Mouse (Mus musculus): ENCODE measurements around the gene Adgre1. TPM values are rescaled to one million over a fixed set of nuclear protein-coding genes. Genes with fewer than 3 reads are reported as not detected.
"Not testable (repeated sequence)": the region's sequence is repeated elsewhere in the genome, so short reads cannot be mapped to it uniquely, and the experiment has no call there.

Adgre1 gene
- 9.8 and 10.1 TPM in 2 replicates for polyA plus RNA-seq (2015; fragmentation: Nextera tagmentation; extraction: Ambion mirVana)

DNA sequence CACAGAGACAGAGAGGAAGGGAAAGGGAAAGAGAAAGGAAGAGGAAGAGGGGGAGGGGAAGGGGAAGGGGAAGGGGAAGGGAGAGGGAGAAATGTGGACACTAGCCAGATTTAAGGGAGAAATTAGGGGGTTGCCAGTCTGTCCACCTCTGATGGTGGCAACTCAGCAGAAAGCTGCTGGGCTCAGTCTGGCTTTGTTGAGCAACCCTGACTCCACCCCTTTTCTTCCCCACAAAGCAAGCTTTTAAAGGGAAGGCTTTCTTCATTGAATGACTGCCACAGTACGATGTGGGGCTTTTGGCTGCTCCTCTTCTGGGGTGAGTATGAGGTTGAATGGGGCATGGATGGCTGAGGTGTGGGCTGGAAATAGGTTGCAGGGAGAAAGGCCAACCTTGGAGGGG, at the start of gene Adgre1:
TSS of gene Adgre1 (plus strand) at position 251 of the 400 bp plus-strand sequence.
- Histone ChIP-seq H3K4me2 (no peak within 1 kb of the TSS), H3K9ac (no peak within 1 kb of the TSS), H3K27ac (no peak within 1 kb of the TSS), H3K4me3 (no peak within 1 kb of the TSS), H3K27me3 (no peaks in the 10 kb centered on the region), H3K36me3 (no peaks in the 10 kb centered on the region), H3K9me3 (no peaks in the 10 kb centered on the region), H3K4me1 (no peaks in the 10 kb centered on the region)
- ATAC-seq (ENCODE audit: insufficient number of reproducible peaks, low FRiP score, low TSS enrichment, low read depth), result no peak
- WGBS, result 33% methylated on average over 1 of the region's 1 CpGs

GRCm38 (mm10) chr17:57311801-57312200, 46.7 kb upstream of the Adgre1 start:
- Histone ChIP-seq H3K4me2 (no peak overlapping the region), H3K9ac (no peak overlapping the region), H3K27ac (no peak overlapping the region), H3K27me3 (no peaks in the 10 kb centered on the region), H3K36me3 (no peaks in the 10 kb centered on the region), H3K4me1 (peaks cover 2% of the 10 kb centered on the region; the same call in 1 of the 2 replicates), H3K4me3 (no peak overlapping the region), H3K9me3 (no peaks in the 10 kb centered on the region)
- no peak for ATAC-seq (ENCODE audit: insufficient number of reproducible peaks, low FRiP score, low TSS enrichment, low read depth)
- 35% methylated on average over 13 of the region's 13 CpGs for WGBS

DNA sequence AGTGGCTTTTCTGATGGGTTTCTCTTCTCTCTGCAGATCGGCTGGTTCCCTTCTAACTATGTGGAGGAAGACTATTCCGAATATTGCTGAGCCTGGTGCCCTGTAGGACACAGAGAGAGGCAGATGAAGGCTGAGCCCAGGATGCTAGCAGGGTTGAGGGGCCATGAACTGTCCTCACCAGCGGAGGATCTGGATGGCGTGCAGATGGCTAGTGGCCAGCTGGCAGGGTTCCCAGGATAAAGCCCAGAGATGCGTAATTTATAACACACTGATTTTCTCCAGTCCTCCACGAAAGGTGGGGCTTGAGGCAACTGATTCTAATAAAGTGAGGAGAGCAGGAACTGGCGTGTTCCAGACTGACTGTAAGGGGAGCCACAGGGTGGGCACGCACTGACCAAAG, 30.9 kb upstream of the Adgre1 start:
- 57% methylated on average over 8 of the region's 8 CpGs for WGBS
- H3K4me3 ChIP-seq, result no peak overlapping the region

GRCm38 (mm10) chr17:57328944-57329343, 29.5 kb upstream of the Adgre1 start:
- no peaks in the 10 kb centered on the region for H3K4me1 ChIP-seq
- no peak for ATAC-seq (ENCODE audit: insufficient number of reproducible peaks, low FRiP score, low TSS enrichment, low read depth)
- no peak overlapping the region for H3K4me3 ChIP-seq
- H3K9ac ChIP-seq, result no peak overlapping the region
- no peaks in the 10 kb centered on the region for H3K27me3 ChIP-seq
- no peak overlapping the region for H3K4me2 ChIP-seq
- no peak overlapping the region for H3K27ac ChIP-seq
- WGBS, result 34% methylated on average over 6 of the region's 6 CpGs
- H3K9me3 ChIP-seq, result no peaks in the 10 kb centered on the region
- H3K36me3 ChIP-seq, result no peaks in the 10 kb centered on the region

More for the DNA sequence above, 30.9 kb upstream of the Adgre1 start:
- H3K27ac ChIP-seq, result no peak overlapping the region
- H3K36me3 ChIP-seq, result no peaks in the 10 kb centered on the region
- ATAC-seq (ENCODE audit: insufficient number of reproducible peaks, low FRiP score, low TSS enrichment, low read depth), result no peak
- H3K4me2 ChIP-seq, result no peak overlapping the region
- no peak overlapping the region for H3K9ac ChIP-seq
- no peaks in the 10 kb centered on the region for H3K4me1 ChIP-seq
- H3K9me3 ChIP-seq, result no peaks in the 10 kb centered on the region
- no peaks in the 10 kb centered on the region for H3K27me3 ChIP-seq

GRCm38 (mm10) chr17:57330993-57331392, 27.5 kb upstream of the Adgre1 start:
- Histone ChIP-seq H3K4me1 (no peaks in the 10 kb centered on the region), H3K36me3 (no peaks in the 10 kb centered on the region), H3K9ac (no peak overlapping the region), H3K4me2 (no peak overlapping the region), H3K4me3 (no peak overlapping the region), H3K27ac (no peak overlapping the region), H3K9me3 (no peaks in the 10 kb centered on the region), H3K27me3 (no peaks in the 10 kb centered on the region)
- WGBS, result 88% methylated on average over 8 of the region's 8 CpGs
- ATAC-seq (ENCODE audit: insufficient number of reproducible peaks, low FRiP score, low TSS enrichment, low read depth), result no peak

DNA sequence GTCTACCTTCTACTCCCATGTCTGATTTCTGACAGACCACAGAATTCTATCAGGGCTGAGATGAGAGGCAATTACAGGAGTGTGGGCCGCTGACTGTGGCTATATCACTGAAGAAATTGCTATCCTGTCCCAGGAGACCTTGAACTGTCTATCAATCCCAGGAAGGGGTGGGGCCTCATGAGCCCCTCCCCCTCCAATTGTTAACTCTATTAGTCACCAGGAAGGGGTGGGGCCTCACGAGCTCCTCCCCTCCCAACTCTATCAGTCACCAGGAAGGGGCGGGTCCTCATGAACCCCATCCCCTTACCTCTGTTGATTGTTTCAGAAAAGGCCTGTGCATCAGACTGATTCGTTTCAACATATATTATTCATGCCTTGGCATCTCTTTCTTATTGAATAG, 26.2 kb upstream of the Adgre1 start:
- Histone ChIP-seq H3K4me2 (no peak overlapping the region), H3K9ac (no peak overlapping the region), H3K9me3 (no peaks in the 10 kb centered on the region), H3K36me3 (no peaks in the 10 kb centered on the region), H3K4me1 (no peaks in the 10 kb centered on the region), H3K27me3 (no peaks in the 10 kb centered on the region), H3K4me3 (no peak overlapping the region), H3K27ac (no peak overlapping the region)
- 74% methylated on average over 4 of the region's 4 CpGs for WGBS
- no peak for ATAC-seq (ENCODE audit: insufficient number of reproducible peaks, low FRiP score, low TSS enrichment, low read depth)

GRCm38 (mm10) chr17:57334001-57334760, 24.3 kb upstream of the Adgre1 start:
- Histone ChIP-seq H3K4me1 (no peaks in the 10 kb centered on the region), H3K4me2 (0 out of 2 replicates have a peak overlapping the region, but pooled peaks have one; percentile 10), H3K9ac (no peak overlapping the region), H3K9me3 (no peaks in the 10 kb centered on the region), H3K27me3 (no peaks in the 10 kb centered on the region), H3K36me3 (no peaks in the 10 kb centered on the region), H3K4me3 (no peak overlapping the region), H3K27ac (no peak overlapping the region)
- no peak for ATAC-seq (ENCODE audit: insufficient number of reproducible peaks, low FRiP score, low TSS enrichment, low read depth)
- 69% methylated on average over 9 of the region's 9 CpGs for WGBS

DNA sequence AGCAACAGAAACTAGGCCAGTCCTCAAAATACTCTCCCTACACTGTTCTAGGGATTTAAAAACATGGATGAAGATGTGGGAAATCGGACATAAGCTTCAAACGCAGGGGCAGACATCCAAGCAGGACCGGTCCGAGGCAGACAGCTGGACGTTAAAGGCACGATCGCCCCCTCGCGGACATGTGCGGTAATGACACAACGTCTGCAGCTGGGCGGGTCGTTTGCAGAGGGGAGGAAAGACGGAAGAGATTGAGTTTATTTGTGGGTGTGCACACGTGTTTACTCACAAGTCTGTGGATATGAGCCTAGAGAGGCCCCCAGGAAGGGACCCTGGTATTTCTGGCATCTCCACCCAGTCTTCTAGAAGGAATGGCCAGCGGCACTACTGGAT, 23.7 kb upstream of the Adgre1 start:
- ATAC-seq (ENCODE audit: insufficient number of reproducible peaks, low FRiP score, low TSS enrichment, low read depth), result no peak
- Histone ChIP-seq H3K4me3 (no peak overlapping the region), H3K4me2 (0 out of 2 replicates have a peak overlapping the region, but pooled peaks have one; percentile 10), H3K9me3 (no peaks in the 10 kb centered on the region), H3K36me3 (no peaks in the 10 kb centered on the region), H3K9ac (no peak overlapping the region), H3K4me1 (no peaks in the 10 kb centered on the region), H3K27ac (no peak overlapping the region), H3K27me3 (no peaks in the 10 kb centered on the region)
- 6% methylated on average over 16 of the region's 16 CpGs for WGBS

- not testable (repeated sequence) for ATAC-seq (ENCODE audit: insufficient number of reproducible peaks, low FRiP score, low TSS enrichment, low read depth); H3K27me3 ChIP-seq; H3K36me3 ChIP-seq; H3K27ac ChIP-seq; H3K4me3 ChIP-seq; H3K4me1 ChIP-seq; H3K4me2 ChIP-seq; H3K9me3 ChIP-seq; H3K9ac ChIP-seq
- WGBS, result 67% methylated on average over 9 of the region's 9 CpGs
These were observed 23.3 kb upstream of the Adgre1 start for GRCm38 (mm10) chr17:57335194-57335593.

- Histone ChIP-seq H3K9ac (no peak overlapping the region), H3K4me1 (no peaks in the 10 kb centered on the region), H3K27me3 (no peaks in the 10 kb centered on the region), H3K4me3 (no peak overlapping the region), H3K4me2 (no peak overlapping the region), H3K27ac (no peak overlapping the region), H3K36me3 (no peaks in the 10 kb centered on the region), H3K9me3 (no peaks in the 10 kb centered on the region)
- WGBS, result 7% methylated on average over 11 of the region's 11 CpGs
- ATAC-seq (ENCODE audit: insufficient number of reproducible peaks, low FRiP score, low TSS enrichment, low read depth), result peak; percentile 74; the same call in 1 of the 2 replicates
These were observed 22.7 kb upstream of the Adgre1 start for GRCm38 (mm10) chr17:57335673-57336303.

DNA sequence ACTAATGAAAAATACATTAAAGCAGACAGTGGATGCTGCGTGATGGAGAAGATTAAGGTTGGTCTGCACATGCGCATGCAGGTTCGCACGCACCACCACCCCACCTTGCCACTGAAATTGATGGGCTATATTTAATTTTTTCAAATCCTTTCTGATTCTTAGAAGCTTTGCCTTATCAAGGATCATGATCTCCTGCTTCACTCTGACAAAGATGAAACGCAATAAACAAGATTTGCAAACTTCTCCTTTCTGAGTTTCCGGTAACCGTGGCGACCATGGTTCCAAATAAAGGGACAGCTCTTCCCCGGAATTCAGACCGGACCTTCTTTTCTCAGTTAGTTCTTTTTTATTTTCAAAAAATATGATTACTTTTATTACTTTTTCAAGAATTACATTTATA, 20.5 kb upstream of the Adgre1 start:
- no peak overlapping the region for H3K4me2 ChIP-seq
- ATAC-seq (ENCODE audit: insufficient number of reproducible peaks, low FRiP score, low TSS enrichment, low read depth), result no peak
- H3K4me3 ChIP-seq, result no peak overlapping the region
- 82% methylated on average over 10 of the region's 10 CpGs for WGBS
- H3K9ac ChIP-seq, result no peak overlapping the region
- no peaks in the 10 kb centered on the region for H3K4me1 ChIP-seq
- no peaks in the 10 kb centered on the region for H3K27me3 ChIP-seq
- no peaks in the 10 kb centered on the region for H3K36me3 ChIP-seq
- no peak overlapping the region for H3K27ac ChIP-seq
- no peaks in the 10 kb centered on the region for H3K9me3 ChIP-seq

GRCm38 (mm10) chr17:57339298-57339697, 19.2 kb upstream of the Adgre1 start:
- no peaks in the 10 kb centered on the region for H3K27me3 ChIP-seq
- H3K4me1 ChIP-seq, result no peaks in the 10 kb centered on the region
- no peak overlapping the region for H3K27ac ChIP-seq
- H3K9ac ChIP-seq, result no peak overlapping the region
- ATAC-seq (ENCODE audit: insufficient number of reproducible peaks, low FRiP score, low TSS enrichment, low read depth), result no peak
- H3K9me3 ChIP-seq, result no peaks in the 10 kb centered on the region
- H3K4me3 ChIP-seq, result no peak overlapping the region
- no peaks in the 10 kb centered on the region for H3K36me3 ChIP-seq
- no peak overlapping the region for H3K4me2 ChIP-seq
- 79% methylated on average over 9 of the region's 9 CpGs for WGBS
